Mouse (Mus musculus): ENCODE data around the gene Ssxb10. TPM values are rescaled to one million over a fixed set of nuclear protein-coding genes. Genes with fewer than 3 reads are reported as not detected.

Gene Ssxb10
- not detected for polyA plus RNA-seq (2014; fragmentation: Illumina TruSeq; extraction: RNeasy Lipid Tissue Mini Kit (QIAGEN cat#74804); ENCODE audit: low replicate concordance)

DNA sequence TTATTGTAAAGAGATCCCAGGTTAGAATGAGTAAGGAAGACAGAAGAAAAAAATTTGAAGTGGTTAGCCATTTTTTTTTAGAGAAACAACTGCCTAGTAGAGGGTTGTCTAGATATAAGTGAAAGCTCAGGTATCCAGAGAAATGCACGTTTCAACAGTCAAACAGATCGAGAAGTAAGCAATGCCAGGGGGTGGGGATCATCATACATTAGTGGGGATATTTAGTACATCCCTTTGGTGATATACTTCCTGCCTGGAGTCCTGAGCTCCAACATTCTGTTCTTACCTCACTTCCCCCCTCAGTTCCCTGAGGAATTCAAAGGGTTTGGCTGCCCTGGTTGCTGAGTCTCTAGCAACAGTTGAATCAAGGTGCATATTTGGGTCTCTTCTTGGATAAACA lies at the start of gene Ssxb10:
Gene Ssxb10 (plus strand): TSS at position 301 of the 400 bp plus-strand sequence.

GRCm38 (mm10) chrX:8366678-8367077 lies 39.5 kb downstream of the Ssxb10 start, which contains the start of gene Ssxb9:
Ssxb9 (plus strand) TSS chrX:8366978.

Other genes starting within 250 kb of the Ssxb10 start
- 0.59 TPM for gene Was, start 236.9 kb upstream of the Ssxb10 start, polyA plus RNA-seq (2014; fragmentation: Illumina TruSeq; extraction: RNeasy Lipid Tissue Mini Kit (QIAGEN cat#74804); ENCODE audit: low replicate concordance)
- 60.9 TPM for gene Wdr13, start 194.5 kb upstream of the Ssxb10 start, polyA plus RNA-seq (2014; fragmentation: Illumina TruSeq; extraction: RNeasy Lipid Tissue Mini Kit (QIAGEN cat#74804); ENCODE audit: low replicate concordance)
- gene Rbm3, start 181.5 kb upstream of the Ssxb10 start, polyA plus RNA-seq (2014; fragmentation: Illumina TruSeq; extraction: RNeasy Lipid Tissue Mini Kit (QIAGEN cat#74804); ENCODE audit: low replicate concordance) = 554 TPM
- gene Tbc1d25, start 151.2 kb upstream of the Ssxb10 start, polyA plus RNA-seq (2014; fragmentation: Illumina TruSeq; extraction: RNeasy Lipid Tissue Mini Kit (QIAGEN cat#74804); ENCODE audit: low replicate concordance) = not detected
- gene Ebp, start 133.9 kb upstream of the Ssxb10 start, polyA plus RNA-seq (2014; fragmentation: Illumina TruSeq; extraction: RNeasy Lipid Tissue Mini Kit (QIAGEN cat#74804); ENCODE audit: low replicate concordance) = 31.9 TPM
- gene Porcn, start 120.9 kb upstream of the Ssxb10 start, polyA plus RNA-seq (2014; fragmentation: Illumina TruSeq; extraction: RNeasy Lipid Tissue Mini Kit (QIAGEN cat#74804); ENCODE audit: low replicate concordance) = 1.0 TPM
- 5.6 TPM for gene Ftsj1, start 75.0 kb upstream of the Ssxb10 start, polyA plus RNA-seq (2014; fragmentation: Illumina TruSeq; extraction: RNeasy Lipid Tissue Mini Kit (QIAGEN cat#74804); ENCODE audit: low replicate concordance)
- gene Slc38a5, start 56.3 kb upstream of the Ssxb10 start, polyA plus RNA-seq (2014; fragmentation: Illumina TruSeq; extraction: RNeasy Lipid Tissue Mini Kit (QIAGEN cat#74804); ENCODE audit: low replicate concordance) = 0.59 TPM
- not detected for gene Ssxb9, start 39.6 kb downstream of the Ssxb10 start, polyA plus RNA-seq (2014; fragmentation: Illumina TruSeq; extraction: RNeasy Lipid Tissue Mini Kit (QIAGEN cat#74804); ENCODE audit: low replicate concordance)
- not detected for gene Ssxb1, start 85.9 kb downstream of the Ssxb10 start, polyA plus RNA-seq (2014; fragmentation: Illumina TruSeq; extraction: RNeasy Lipid Tissue Mini Kit (QIAGEN cat#74804); ENCODE audit: low replicate concordance)
- gene Ssxb2, start 134.3 kb downstream of the Ssxb10 start, polyA plus RNA-seq (2014; fragmentation: Illumina TruSeq; extraction: RNeasy Lipid Tissue Mini Kit (QIAGEN cat#74804); ENCODE audit: low replicate concordance) = not detected
- not detected for gene Gm14459, start 197.5 kb downstream of the Ssxb10 start, polyA plus RNA-seq (2014; fragmentation: Illumina TruSeq; extraction: RNeasy Lipid Tissue Mini Kit (QIAGEN cat#74804); ENCODE audit: low replicate concordance)
- gene Ssxb6, start 220.8 kb downstream of the Ssxb10 start, polyA plus RNA-seq (2014; fragmentation: Illumina TruSeq; extraction: RNeasy Lipid Tissue Mini Kit (QIAGEN cat#74804); ENCODE audit: low replicate concordance) = not detected